Mouse (Mus musculus): ENCODE measurements around the gene Isl1. TPM values are rescaled to one million over a fixed set of nuclear protein-coding genes. Genes with fewer than 3 reads are reported as not detected.

The Isl1 gene
- not detected for total RNA-seq (2022)

DNA sequence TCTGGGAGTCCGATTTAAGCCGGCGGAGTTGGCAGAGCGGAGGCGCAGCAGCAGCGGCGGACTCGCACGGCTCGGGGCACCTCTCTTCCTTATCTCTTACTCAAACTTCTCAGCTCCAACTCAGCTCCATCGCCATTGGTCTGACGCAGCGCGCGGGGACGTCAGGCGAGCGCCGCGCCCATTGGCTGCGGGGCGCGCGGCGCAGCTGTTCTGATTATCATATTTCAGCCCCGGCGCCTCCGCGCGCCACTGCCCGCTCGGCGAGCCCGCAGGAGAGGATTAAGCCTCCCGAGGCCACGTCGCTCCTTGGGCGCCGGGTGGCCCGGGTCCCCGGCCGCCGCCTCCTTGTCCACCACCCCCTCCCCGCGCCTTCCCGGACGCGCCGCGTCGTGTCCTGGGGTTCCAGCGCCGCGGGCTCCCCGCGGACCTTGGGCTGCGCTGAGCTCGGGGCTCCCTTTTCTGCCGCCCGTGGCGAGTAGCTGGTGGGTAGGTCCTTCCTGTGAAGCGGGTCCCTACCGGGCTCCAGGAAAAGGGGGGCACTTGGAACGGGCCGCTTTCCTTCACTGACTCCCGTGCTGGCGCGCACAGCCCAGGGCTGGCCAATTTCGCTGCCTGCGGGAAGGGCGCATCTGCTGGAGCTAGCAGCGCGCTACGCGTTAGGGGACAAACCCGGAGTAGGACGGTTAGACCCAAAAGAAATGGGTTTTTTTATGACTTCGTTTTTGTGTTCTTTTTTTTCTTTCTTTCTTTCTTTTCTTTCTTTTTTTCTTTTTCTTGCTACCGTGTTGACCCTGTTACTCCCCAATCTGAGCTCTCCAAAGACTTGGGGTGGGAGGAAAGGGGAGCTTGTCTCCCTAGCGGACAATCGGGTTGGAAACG, at the start of gene Isl1:
Isl1 (minus strand) TSS at position 106 of the 879 bp plus-strand sequence.
- DNase-seq (ENCODE audit: low spot score in 2 of 2) = no peak

DNA sequence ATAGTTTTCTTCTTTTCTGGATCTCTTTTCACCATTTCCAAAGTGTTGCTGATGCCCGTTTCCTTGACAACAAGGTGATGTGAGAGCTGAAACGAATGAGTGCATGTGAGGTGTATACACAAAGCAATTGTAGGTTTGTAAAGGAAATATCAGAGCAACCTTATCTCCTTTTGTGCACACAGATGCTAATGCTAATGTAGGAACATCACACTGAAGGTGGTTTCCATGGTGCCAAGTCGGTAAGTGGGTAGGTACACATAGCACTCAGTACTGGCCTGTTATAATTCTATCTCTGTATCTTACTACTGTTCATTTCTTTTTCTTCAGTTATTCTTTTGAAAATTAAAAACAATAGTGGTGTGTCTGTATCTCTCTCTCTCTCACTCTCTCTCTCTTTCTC, 26.3 kb upstream of the Isl1 start:
- no peak for DNase-seq (ENCODE audit: low spot score in 2 of 2)

DNA sequence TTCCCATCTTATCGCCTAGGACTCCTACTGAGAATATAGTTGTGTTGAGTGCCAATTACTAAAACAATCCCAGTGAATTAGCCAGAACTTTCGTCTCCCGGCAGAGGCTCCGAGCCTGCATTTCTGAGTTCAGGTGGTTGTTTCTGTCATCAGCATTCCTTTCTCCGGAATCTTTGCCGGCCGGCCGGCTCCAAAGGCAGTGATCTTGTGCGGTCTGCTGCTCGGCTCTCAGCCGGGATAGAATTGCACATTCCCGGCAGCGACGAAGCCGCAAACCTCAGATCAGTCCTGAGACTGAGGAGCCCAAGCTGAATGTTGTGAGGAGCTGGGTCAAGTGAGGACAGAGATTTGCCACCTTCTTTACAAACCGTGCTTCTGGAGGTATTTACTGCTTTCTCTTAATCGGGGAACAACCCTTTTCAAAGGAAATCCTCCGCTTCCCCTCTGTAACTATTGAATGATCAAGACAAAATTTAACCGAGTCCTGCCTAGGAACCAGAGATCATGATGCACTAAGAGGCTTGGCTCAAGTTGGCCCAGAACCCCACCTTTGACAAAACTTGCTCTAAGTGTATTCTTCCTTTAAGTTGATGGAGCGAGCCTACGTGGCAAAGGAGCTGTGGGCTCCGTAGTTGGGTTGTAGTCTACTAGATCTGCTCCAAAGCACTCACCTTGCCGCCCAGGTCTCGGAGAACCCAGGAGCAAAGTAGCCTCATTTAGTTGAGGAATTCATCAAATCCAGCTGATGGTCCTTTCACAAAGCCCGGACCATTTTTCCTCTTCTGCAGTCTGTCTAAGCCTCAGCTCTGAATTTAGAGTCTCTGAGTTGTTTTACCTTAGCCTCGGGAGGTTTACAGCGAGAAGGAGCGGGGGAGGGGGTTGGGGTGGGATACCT, 4.4 kb upstream of the Isl1 start:
- no peak for DNase-seq (ENCODE audit: low spot score in 2 of 2)

GRCm38 (mm10) chr13:116311871-116312720, 2.6 kb upstream of the Isl1 start:
- DNase-seq (ENCODE audit: low spot score in 2 of 2) = no peak

- no peak for DNase-seq (ENCODE audit: low spot score in 2 of 2)
Measured at GRCm38 (mm10) chr13:116311011-116311410, 1.5 kb upstream of the Isl1 start.

DNA sequence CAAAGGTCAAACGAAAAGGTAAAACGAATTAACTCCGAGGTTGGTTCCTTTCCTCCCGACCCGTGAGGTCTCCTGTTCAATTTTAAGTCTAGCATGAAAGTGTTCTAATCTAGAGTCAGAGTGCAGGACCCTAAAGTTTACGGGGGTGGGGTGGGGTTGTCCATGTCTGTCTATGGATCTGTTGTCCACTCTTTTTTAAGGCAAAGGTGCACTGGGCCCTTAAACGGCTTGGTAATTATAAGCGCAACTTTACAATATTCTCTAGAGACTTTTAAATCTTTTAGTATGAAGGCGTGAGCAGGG, 925 bp upstream of the Isl1 start:
- no peak for DNase-seq (ENCODE audit: low spot score in 2 of 2)

GRCm38 (mm10) chr13:116308933-116309583, 431 bp downstream of the Isl1 start:
- no peak for DNase-seq (ENCODE audit: low spot score in 2 of 2)

DNA sequence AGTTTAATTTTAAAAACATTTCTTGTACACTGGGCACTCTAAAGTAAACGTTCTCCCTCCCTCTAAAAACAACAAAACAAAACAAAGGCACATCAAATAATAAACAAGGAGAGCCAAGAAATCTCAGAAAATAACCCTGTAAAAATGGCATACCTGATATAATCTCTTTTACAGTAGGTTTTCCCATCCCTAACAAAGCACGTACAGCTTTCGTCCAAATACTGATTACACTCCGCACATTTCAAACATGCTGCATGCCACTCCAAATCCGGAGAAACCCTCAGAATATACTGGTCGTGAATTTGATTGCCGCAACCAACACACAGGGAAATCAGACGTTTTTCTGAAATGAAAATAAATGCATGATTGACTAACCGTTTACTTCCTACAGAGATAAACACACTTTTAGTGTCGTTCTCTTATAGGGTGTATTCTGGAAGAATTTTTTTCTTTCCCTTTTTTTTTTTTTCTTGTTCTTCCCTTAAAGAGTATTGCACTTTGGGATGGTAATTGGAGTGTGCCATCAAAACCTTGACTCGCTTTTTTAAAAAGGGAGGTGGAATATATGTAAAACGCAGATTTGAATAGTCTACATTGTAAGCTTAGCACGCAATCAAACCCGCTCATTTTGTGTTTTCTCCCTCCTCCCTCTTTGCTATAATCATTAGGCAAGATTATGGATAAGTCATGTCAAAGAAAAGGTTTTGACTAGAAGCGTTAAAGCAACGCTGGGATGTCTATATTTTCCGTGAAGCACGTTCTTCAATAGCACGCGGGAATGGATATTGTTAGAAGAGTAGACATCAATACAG, 1.2 kb downstream of the Isl1 start:
- no peak for DNase-seq (ENCODE audit: low spot score in 2 of 2)

DNA sequence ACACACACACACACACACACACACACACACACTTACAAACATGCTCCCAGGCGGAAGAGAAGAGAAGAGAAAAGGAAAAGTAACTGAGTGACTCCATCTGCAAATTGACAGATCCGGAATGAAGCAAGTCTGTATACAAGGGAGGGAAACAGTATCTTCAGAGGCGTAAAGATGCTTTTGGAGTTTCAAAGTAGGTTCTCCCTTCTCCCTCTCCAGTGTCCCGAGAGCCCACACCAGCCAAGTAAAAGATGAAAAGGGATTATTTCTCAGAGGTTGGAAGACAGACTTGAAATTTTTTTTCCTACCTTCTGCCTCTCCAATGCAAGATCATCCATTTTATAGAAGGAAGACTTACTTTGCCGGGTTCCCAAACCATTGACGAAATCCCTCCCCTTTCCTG, 2.9 kb downstream of the Isl1 start:
- DNase-seq (ENCODE audit: low spot score in 2 of 2) = no peak

DNA sequence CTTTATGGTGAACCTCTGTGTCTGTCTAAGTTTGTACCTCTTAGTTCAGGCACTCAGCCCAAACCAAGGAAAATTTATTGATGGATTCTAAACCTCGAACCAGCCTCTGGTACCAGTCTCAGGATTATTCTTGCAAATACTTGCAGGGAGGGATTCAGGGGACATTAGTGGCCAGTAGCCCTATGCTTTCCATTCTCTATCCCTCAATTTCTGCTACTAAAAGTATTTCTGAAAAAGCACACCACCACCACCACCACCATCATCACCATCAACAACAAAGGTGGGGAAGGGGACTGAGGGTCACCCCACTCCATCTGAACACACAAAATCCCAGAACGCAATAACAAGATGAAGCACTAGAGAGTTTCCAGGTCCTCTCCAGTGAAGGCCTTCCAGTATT, 3.8 kb downstream of the Isl1 start:
- DNase-seq (ENCODE audit: low spot score in 2 of 2) = no peak

GRCm38 (mm10) chr13:116304713-116305470, 4.6 kb downstream of the Isl1 start:
- DNase-seq (ENCODE audit: low spot score in 2 of 2) = no peak

- no peak for DNase-seq (ENCODE audit: low spot score in 2 of 2)
Measured at GRCm38 (mm10) chr13:116303766-116304165, 5.7 kb downstream of the Isl1 start.

- DNase-seq (ENCODE audit: low spot score in 2 of 2) = no peak
Measured at GRCm38 (mm10) chr13:116302861-116303260, 6.6 kb downstream of the Isl1 start.

- DNase-seq (ENCODE audit: low spot score in 2 of 2) = no peak
Measured at GRCm38 (mm10) chr13:116301706-116302105, 7.8 kb downstream of the Isl1 start.

DNA sequence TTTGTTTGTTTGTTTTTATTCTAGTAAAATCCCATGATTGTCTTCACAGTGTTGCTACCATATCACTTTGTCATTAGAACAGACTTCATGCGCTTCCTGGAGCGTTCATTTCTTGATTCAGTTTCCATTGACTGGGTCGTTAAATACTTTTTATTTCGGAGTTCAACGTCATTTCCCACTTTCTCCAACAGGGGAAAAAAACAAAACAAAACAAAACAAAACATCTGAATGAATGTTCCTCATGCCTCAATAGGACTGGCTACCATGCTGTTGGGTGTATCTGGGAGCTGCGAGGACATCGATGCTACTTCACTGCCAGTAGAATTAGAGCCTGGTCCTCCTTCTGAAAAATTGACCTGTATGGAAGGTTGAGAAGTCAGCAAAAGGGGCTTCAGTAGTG, 10.2 kb downstream of the Isl1 start:
- no peak for DNase-seq (ENCODE audit: low spot score in 2 of 2)

DNA sequence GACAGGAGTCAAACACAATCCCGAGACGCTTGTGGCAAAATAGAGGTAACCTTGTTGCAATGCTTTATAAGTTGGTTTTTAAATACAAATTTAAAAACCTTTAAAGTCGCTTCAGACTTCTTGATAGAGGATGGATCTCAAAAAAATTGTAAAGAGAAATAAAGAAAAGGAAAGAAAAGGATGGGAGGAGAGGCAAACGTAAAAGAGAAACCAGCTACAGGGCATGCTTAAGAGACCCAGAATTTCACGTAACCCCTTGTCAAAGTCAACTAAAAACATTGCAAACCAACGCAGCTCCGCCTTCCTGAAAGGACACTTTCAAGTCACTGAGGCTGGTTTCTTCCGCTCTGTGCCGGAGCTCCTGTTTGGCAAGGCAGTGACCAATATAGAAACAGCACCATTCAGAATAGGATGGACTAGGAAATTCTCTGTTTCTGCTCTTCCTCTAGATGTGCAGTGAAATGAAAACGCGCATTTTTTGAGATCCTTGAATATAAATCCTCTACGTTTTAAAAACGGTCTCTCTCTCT, 10.8 kb downstream of the Isl1 start:
- no peak for DNase-seq (ENCODE audit: low spot score in 2 of 2)

GRCm38 (mm10) chr13:116298001-116298400, 11.5 kb downstream of the Isl1 start:
- no peak for DNase-seq (ENCODE audit: low spot score in 2 of 2)

GRCm38 (mm10) chr13:116297048-116297811, 12.3 kb downstream of the Isl1 start:
- no peak for DNase-seq (ENCODE audit: low spot score in 2 of 2)

Data from layer of hippocampus, adult 8-10 months (tissue).